Mouse (Mus musculus) kidney, postnatal 25 days (tissue): ENCODE results near the gene Gpc5.
A peak's percentile ranks its signal among the peaks of the same experiment; 100 is the strongest.

Experiments used
- DNase-seq, 2 experiments: peaks; one replicate each; pipeline ENCODE4 v3.0.0; 2021; ENCODE audit warnings: mixed read lengths in 2 of 2

Gene Gpc5

DNA sequence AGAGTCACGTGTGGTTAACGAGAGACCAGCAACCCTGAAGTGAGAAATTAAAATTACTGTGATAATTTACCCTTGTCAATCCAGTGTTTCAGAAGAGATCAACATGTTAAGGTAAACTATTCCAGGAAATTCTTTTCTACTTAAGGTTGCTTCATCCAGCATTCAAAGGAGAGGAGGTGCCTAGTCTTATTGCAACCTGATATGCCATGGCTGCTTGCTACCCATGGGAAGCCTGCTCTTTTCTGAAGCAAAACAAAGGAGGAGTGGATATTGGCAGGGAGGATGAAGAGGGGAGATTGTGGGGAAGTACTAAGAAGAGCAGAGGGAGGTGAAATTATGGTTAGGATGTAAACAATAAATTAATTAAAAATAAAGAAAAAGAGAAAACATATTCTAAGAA lies 15.5 kb downstream of the Gpc5 start:
- no peak for DNase-seq

GRCm38 (mm10) chr14:115118626-115119025 lies 26.6 kb downstream of the Gpc5 start:
- DNase-seq, result peak; percentile 36 to 53

GRCm38 (mm10) chr14:115148821-115149220 lies 56.8 kb downstream of the Gpc5 start:
- peak in 1 of 2 experiments; percentile 33 for DNase-seq

DNA sequence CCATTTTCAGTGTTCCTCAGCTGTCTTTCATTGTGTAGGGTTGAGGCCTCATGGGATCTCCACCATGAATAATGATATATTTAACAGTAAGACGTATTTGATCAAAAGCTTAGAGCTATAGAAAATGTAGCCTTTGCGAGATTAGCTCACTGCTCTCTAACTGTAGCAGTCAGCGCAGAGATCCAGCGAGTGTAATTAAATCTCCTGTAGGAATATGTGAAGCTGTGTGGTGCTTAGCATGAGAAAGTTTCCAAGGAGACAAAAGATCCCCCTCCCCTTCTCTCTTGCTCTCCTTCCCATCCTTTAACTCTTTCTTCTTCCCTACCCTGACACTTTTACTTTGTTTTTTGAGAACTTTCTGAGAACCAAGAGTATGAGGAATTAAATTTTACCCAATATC lies 64.6 kb downstream of the Gpc5 start:
- DNase-seq, result no peak

DNA sequence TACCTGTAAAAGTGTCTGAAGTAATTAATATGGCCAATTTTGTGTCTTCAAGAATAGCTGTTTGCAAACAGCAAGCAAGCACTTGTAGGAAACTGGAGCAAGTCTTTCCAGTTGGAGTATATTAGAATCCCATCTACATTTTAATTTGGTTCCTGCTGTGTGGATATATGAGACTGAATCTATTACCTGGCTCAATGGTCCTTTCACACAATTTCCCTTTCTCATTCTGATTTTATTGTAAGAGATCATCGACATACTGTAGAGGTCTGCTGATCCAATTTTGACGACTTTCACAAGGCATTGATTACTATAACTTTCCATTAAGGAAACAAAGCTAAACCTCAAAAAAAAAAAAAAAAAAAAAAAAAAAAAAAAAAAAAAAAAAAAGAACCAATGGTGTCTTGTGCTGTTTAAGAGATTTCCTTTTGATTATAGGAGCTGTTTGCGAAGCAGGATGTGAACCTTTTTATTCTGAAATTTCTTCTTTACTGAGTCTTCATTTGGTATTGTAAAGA lies 85.4 kb downstream of the Gpc5 start:
- DNase-seq, result no peak

- no peak for DNase-seq
Measured at GRCm38 (mm10) chr14:115179925-115180324, 87.9 kb downstream of the Gpc5 start.

DNA sequence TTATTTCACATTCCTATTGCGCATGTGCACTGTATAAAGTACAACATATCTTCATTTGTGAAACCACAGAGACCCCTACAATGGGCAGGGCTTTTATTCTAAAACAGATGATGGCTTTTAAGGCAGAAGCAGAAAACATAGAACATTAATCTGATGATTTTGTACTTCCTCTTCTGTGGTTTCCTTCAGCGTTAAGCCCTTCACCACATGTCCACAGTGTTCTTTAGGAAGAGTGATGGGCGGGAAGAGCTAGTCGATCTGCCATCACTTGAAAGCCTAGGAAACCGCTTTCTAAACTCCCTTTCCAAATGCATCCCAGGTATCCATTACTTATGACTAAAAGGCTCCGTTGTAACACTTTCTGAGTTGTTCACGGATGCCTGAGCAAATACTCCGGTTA lies 96.2 kb downstream of the Gpc5 start:
- DNase-seq, result no peak

DNA sequence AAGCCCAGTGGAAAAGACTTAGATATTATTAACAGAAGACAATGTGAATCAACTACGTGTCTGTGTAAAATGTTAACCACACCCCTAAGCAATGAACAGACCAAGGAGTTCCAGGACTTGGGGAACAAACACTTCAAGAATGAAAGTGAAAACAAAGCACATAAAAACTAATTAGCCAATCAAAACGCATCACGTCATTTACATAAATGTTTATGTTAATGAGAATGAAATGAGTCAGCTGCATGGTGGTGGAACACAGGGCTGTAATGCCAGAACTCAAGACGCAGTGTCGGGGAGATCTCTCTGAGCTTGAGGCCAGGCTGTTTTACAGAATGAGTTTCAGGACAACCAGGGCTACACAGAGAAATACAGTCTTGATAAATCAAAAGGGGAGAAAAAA lies 136.1 kb downstream of the Gpc5 start:
- no peak for DNase-seq

GRCm38 (mm10) chr14:115236387-115236786 lies 144.4 kb downstream of the Gpc5 start:
- no peak for DNase-seq

DNA sequence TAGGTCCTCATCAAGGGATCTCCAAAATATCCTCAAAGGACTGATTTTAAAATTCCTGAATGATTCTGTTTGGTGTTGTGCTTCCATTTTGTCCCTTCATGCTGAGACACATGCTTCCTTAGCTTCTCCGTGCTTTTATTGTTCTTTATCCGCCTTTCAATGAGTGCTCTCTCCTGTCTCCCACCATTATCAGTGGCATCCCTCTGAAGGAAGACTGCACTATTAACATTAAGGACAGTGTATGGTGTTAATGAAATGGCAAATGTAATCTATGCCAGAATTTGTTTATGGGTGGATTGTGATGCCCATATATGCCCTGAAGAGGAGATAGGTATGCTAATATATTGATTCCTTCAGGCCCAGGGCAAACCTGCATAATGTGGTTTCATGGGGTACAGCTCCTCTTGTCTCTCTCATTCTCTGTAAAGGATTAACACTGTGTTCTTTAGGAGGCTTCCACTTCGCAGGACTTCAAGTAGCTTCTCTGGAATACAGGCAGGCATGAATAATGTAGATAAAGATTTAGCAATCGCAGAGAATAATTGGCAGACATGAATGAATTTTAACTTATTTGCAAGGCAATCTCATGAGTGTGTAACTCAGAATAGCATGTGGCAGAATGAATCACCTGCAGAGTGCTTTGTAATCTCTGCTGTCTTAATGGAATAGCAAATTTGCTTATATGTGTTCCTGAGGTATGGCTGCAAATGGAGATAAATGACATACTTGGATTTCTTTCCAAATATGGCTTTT lies 148.8 kb downstream of the Gpc5 start:
- DNase-seq, result no peak

DNA sequence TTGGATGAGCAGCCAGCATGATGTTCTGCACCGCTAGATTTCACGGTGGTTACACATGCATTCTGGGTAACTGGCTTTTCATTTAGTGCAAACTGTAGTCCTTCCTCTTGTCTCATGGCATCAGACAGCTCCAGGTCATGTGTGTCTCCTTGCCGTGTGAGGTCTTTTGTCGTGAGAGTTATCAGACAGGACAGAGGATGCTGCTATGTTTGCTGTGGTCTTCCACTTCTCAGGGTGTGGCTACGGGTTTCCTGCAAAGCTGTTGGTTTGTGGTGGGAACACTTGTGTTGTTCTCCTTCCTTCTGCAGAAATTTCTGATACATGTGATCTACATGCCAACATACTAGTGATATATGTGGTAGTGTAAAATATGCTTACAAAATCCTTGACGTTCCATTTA lies 158.5 kb downstream of the Gpc5 start:
- no peak for DNase-seq

- DNase-seq, result no peak
Measured at GRCm38 (mm10) chr14:115251791-115252190, 159.8 kb downstream of the Gpc5 start.

DNA sequence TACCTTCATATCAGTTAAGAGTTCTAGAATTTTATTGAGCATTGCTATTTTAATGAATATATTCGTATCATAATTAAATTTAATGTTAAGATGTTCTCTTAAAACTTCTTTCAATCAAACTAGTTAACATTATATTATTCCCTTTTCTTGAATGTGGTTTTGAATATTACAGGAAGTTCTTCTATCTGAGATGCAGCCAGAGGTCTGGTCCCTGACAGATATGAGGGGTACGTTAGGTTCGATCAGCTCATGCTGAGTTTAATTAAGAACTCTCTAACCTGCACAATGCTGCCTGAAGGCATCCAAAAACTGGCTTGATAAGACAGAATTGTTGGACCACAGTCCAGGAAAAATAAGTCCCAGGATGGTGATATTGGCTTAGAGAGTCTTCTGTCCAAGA lies 161.1 kb downstream of the Gpc5 start:
- DNase-seq, result no peak

- DNase-seq, result no peak
Measured at GRCm38 (mm10) chr14:115253685-115254084, 161.7 kb downstream of the Gpc5 start.

DNA sequence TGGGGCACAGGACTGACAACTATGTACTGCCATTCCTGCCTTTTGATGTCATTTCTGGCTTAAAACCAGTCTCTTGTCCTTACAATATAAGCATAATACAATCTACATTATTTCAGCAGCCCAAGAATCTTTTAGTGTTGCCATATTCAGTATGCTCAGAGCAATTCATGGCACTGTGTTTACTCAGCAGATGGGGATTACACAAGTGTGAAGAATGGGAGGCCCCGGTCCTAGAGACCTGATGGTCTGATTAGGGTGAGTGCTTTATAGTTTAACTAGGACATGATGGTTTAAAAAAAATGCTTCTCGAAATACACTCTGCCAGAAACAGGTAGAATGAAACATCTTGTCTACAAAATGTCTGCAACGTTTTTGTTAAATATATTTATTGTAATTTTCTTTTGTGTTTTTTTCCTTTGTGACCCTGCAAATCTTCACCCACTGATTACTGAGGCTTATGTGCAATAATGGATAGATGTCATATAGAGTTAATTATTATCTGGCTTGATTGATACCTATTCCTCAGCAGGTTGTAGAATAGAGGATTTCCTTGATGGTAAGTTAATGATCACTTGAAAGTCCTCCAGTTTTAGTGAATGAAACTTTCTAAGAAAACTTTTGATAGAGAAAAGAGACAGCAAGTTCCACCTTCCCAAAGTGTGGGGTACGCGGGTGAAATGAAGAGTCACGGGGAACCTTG lies 177.8 kb downstream of the Gpc5 start:
- DNase-seq, result no peak

DNA sequence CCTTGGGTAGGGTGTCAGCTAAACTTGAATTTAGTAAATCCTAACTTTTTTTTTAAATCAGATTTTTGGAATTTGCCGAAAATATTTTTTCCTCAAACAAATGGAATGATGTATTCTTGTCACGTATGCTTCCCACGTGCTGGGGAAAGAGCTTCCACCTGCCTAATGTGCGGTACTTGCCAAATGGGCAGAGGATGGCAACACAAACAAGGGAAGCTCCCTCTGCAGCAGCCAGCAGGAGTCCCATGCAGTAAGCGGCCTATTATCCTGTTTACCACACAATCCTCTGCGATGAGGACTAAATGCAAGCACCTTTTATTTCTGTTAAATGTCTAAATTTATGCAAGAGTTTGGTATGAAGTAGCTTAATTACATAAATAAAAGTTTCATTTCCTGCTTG lies 178.4 kb downstream of the Gpc5 start:
- no peak for DNase-seq

DNA sequence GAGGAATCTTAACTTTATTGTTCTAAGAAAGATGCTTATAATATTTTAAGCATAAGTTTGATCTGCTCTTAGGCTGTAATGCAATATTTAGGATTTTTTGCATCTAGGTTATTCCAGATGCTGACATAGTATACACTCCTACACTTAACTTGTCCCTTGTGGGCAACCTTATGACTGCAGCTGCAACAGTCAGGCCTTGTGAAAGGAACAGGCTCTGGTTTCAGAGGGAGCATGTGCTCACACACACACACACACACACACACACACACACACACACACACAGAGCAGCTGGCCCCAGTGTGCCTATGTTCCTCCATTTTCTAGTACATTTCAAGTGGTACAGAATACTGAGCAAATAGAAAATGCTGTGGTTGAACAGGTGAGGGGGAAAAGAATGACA lies 190.8 kb downstream of the Gpc5 start:
- no peak for DNase-seq

DNA sequence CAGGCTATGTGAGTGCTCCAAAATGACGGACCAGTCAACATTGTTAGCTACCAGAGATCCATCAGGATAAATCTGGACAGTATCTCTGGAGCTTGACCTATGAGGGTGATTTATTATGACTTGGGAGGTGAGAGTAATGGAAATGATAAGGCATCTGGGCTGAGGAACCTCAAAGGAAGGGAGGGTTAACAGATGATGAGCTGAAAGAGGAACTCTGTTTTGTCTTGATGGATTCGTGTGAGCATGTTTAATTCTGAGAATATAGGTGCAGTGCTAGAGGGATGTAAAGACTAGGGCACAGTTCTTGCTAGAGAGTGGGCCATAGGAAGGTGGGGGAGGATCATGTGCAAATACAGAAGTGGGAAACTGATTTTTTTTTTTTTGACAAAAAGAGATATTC lies 232.2 kb downstream of the Gpc5 start:
- DNase-seq, result no peak

DNA sequence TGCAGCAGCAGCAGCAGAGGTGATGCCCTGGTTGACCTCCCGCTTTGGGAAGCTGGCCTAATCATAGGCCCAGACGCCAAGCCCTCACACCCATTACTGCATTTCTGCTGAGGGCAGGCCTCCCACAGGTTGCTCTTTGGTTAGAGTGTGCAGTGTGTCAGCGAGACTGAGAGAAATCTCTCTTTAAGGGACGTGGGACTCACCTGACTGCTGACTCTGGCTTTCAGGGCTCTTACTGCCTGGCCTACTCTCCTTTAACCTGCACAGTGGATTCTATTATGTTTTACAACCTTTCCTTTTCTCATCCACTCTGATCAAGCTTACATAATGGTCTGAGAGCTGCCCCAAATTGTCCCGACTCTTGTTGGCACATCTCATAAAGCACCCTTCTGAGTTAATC lies 234.4 kb downstream of the Gpc5 start:
- DNase-seq, result no peak

- peak in 1 of 2 experiments; percentile 33 for DNase-seq
Measured at GRCm38 (mm10) chr14:115339084-115339483, 247.1 kb downstream of the Gpc5 start.

DNA sequence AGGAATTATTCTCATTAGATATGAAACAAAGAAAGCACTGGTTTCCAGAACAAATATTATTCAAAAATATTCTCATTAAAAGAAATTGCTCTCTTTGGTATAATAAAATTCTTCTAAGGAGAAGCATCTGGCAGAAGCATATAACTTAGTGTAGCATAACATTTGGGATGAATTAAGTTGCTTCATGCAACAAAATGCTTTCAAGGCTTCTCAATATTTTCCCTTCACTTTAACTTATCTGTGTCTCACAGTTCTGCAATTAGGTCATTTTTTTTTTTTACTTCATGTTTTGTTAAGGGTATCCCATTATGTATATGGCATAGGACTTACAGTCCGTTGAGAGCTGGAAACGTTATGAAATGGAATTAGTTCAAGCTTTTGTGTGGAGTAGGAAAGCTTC lies 250.6 kb downstream of the Gpc5 start:
- DNase-seq, result no peak

GRCm38 (mm10) chr14:115349448-115349847 lies 257.4 kb downstream of the Gpc5 start:
- DNase-seq, result no peak

DNA sequence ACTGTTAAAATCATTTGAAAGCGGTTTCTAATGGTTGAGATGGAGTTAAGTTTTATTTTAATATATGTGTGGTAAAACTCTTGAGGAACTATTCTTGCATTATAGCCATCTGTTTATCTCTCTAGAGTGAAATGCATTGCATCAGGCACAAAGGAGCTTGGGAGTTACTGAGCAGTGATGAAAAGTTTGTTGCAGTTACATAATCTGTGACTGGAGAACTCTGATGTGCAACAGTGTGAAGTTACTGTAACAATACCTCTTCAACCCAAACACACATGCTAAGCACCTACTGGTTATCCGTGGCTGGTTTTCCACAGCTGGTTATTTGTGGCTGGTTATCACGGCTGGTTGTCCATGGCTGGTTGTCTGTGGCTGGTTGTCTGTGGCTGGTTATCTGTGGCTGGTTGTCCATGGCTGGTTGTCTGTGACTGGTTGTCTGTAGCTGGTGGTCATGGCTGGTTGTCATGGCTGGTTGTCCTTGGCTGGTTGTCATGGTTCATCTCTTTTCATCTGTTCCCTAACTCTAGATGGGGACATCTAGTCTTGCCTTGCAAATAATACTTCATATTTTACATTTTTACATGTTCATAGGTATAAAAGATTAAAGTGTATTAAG lies 273.4 kb downstream of the Gpc5 start:
- no peak for DNase-seq

DNA sequence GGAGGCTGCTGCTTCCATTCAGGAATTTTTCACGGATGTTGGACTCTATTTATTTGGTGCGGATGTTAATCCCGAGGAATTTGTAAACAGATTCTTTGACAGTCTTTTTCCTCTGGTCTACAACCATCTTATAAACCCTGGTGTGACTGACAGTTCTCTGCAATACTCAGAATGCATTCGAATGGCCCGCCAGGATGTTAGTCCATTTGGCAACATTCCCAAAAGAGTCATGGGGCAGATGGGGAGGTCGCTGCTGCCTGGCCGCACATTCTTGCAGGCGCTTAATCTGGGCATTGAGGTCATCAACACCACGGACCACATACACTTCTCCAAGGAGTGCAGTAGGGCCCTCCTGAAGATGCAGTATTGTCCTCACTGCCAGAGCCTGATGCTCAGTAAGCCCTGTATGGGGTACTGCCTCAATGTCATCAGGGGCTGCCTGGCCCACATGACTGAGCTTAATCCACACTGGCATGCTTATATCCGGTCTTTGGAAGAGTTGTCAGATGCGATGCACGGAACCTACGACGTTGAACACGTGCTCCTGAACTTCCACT lies 277.7 kb downstream of the Gpc5 start:
- DNase-seq, result peak in 1 of 2 experiments; percentile 4
